Mouse (Mus musculus): ENCODE data around the gene Commd7. TPM values are rescaled to one million over a fixed set of nuclear protein-coding genes. Genes with fewer than 3 reads are reported as not detected.

The Commd7 gene
- polyA plus RNA-seq, 1 experiment from 2014 or later = 63.1 TPM

GRCm38 (mm10) chr2:153582876-153583585, 49.5 kb downstream of the Commd7 start:
- ATAC-seq (ENCODE audit: low FRiP score, low read depth) = no peak
- H3K9ac ChIP-seq (replicated peaks) = no peak overlapping the region
- H3K9me3 ChIP-seq = no peaks in the 10 kb centered on the region
- H3K27ac ChIP-seq (replicated peaks) = no peak overlapping the region
- WGBS = 60% methylated on average over 15 of the region's 15 CpGs
- no peak overlapping the region for H3K4me3 ChIP-seq
- H3K4me2 ChIP-seq (replicated peaks) = no peak overlapping the region
- peaks cover 15% of the 10 kb centered on the region for H3K4me1 ChIP-seq
- H3K27me3 ChIP-seq = 0 out of 2 replicates have a peak, but pooled peaks cover 13% of the 10 kb centered on the region
- H3K36me3 ChIP-seq = no peaks in the 10 kb centered on the region

GRCm38 (mm10) chr2:153581416-153581815, 51.2 kb downstream of the Commd7 start:
- 88% methylated on average over 7 of the region's 7 CpGs for WGBS
- H3K27ac ChIP-seq (replicated peaks) = no peak overlapping the region
- no peak overlapping the region for H3K9ac ChIP-seq (replicated peaks)
- peaks cover 13% of the 10 kb centered on the region for H3K4me1 ChIP-seq
- no peak for ATAC-seq (ENCODE audit: low FRiP score, low read depth)
- no peaks in the 10 kb centered on the region for H3K36me3 ChIP-seq
- no peak overlapping the region for H3K4me2 ChIP-seq (replicated peaks)
- H3K4me3 ChIP-seq = no peak overlapping the region
- H3K9me3 ChIP-seq = no peaks in the 10 kb centered on the region
- 0 out of 2 replicates have a peak, but pooled peaks cover 10% of the 10 kb centered on the region for H3K27me3 ChIP-seq

GRCm38 (mm10) chr2:153580458-153580985, 52.1 kb downstream of the Commd7 start:
- peaks cover 1% of the 10 kb centered on the region; the same call in 1 of the 2 replicates for H3K27me3 ChIP-seq
- peaks cover 11% of the 10 kb centered on the region for H3K4me1 ChIP-seq
- no peak overlapping the region for H3K4me2 ChIP-seq (replicated peaks)
- H3K36me3 ChIP-seq = no peaks in the 10 kb centered on the region
- no peak overlapping the region for H3K27ac ChIP-seq (replicated peaks)
- WGBS = 63% methylated on average over 4 of the region's 4 CpGs
- ATAC-seq (ENCODE audit: low FRiP score, low read depth) = no peak
- no peak overlapping the region for H3K4me3 ChIP-seq
- H3K9ac ChIP-seq (replicated peaks) = no peak overlapping the region
- H3K9me3 ChIP-seq = no peaks in the 10 kb centered on the region

- Histone ChIP-seq H3K4me3 (no peak overlapping the region), H3K4me1 (peaks cover 12% of the 10 kb centered on the region), H3K36me3 (no peaks in the 10 kb centered on the region), H3K27me3 (no peaks in the 10 kb centered on the region; the same call in 1 of the 2 replicates), H3K4me2 (replicated peaks) (no peak overlapping the region), H3K9me3 (no peaks in the 10 kb centered on the region), H3K9ac (replicated peaks) (no peak overlapping the region), H3K27ac (replicated peaks) (no peak overlapping the region)
- no peak for ATAC-seq (ENCODE audit: low FRiP score, low read depth)
- WGBS = 97% methylated on average over 3 of the region's 3 CpGs
These were observed 52.5 kb downstream of the Commd7 start for GRCm38 (mm10) chr2:153580042-153580441.

- Histone ChIP-seq H3K4me1 (peaks cover 3% of the 10 kb centered on the region; the same call in 1 of the 2 replicates), H3K4me2 (replicated peaks) (no peak overlapping the region), H3K36me3 (no peaks in the 10 kb centered on the region), H3K9me3 (no peaks in the 10 kb centered on the region), H3K9ac (replicated peaks) (no peak overlapping the region), H3K27me3 (no peaks in the 10 kb centered on the region; the same call in 1 of the 2 replicates), H3K4me3 (no peak overlapping the region), H3K27ac (replicated peaks) (no peak overlapping the region)
- ATAC-seq (ENCODE audit: low FRiP score, low read depth) = no peak
- 57% methylated on average over 4 of the region's 4 CpGs for WGBS
These were observed 55.5 kb downstream of the Commd7 start for GRCm38 (mm10) chr2:153577122-153577521.

GRCm38 (mm10) chr2:153576150-153576549, 56.4 kb downstream of the Commd7 start:
- no peaks in the 10 kb centered on the region for H3K9me3 ChIP-seq
- WGBS = 77% methylated on average over 3 of the region's 3 CpGs
- H3K4me1 ChIP-seq = peaks cover 3% of the 10 kb centered on the region; the same call in 1 of the 2 replicates
- no peak overlapping the region for H3K4me2 ChIP-seq (replicated peaks)
- ATAC-seq (ENCODE audit: low FRiP score, low read depth) = no peak
- H3K4me3 ChIP-seq = no peak overlapping the region
- H3K27me3 ChIP-seq = no peaks in the 10 kb centered on the region; the same call in 1 of the 2 replicates
- no peak overlapping the region for H3K9ac ChIP-seq (replicated peaks)
- H3K27ac ChIP-seq (replicated peaks) = no peak overlapping the region
- H3K36me3 ChIP-seq = no peaks in the 10 kb centered on the region

- Histone ChIP-seq H3K27me3 (no peaks in the 10 kb centered on the region; the same call in 1 of the 2 replicates), H3K4me3 (no peak overlapping the region), H3K9me3 (no peaks in the 10 kb centered on the region), H3K27ac (replicated peaks) (no peak overlapping the region), H3K4me1 (peaks cover 3% of the 10 kb centered on the region; the same call in 1 of the 2 replicates), H3K9ac (replicated peaks) (no peak overlapping the region), H3K4me2 (replicated peaks) (no peak overlapping the region), H3K36me3 (no peaks in the 10 kb centered on the region)
- ATAC-seq (ENCODE audit: low FRiP score, low read depth) = no peak
- WGBS = 52% methylated on average over 6 of the region's 6 CpGs
These were observed 57.0 kb downstream of the Commd7 start for GRCm38 (mm10) chr2:153575554-153575953.

GRCm38 (mm10) chr2:153573101-153573500, 59.5 kb downstream of the Commd7 start:
- H3K4me3 ChIP-seq = no peak overlapping the region
- peaks cover 3% of the 10 kb centered on the region; the same call in 1 of the 2 replicates for H3K4me1 ChIP-seq
- H3K4me2 ChIP-seq (replicated peaks) = no peak overlapping the region
- no peaks in the 10 kb centered on the region for H3K9me3 ChIP-seq
- no peak overlapping the region for H3K9ac ChIP-seq (replicated peaks)
- no peaks in the 10 kb centered on the region; the same call in 1 of the 2 replicates for H3K27me3 ChIP-seq
- 89% methylated on average over 9 of the region's 9 CpGs for WGBS
- no peaks in the 10 kb centered on the region for H3K36me3 ChIP-seq
- no peak for ATAC-seq (ENCODE audit: low FRiP score, low read depth)
- H3K27ac ChIP-seq (replicated peaks) = no peak overlapping the region

GRCm38 (mm10) chr2:153568541-153568940, 64.0 kb downstream of the Commd7 start:
- H3K36me3 ChIP-seq = no peaks in the 10 kb centered on the region
- 96% methylated on average over 6 of the region's 6 CpGs for WGBS
- H3K4me3 ChIP-seq = no peak overlapping the region
- H3K4me2 ChIP-seq (replicated peaks) = no peak overlapping the region
- H3K9ac ChIP-seq (replicated peaks) = 0 out of 2 replicates have a peak overlapping the region, but pooled peaks have one; percentile 11
- no peaks in the 10 kb centered on the region for H3K9me3 ChIP-seq
- H3K4me1 ChIP-seq = no peaks in the 10 kb centered on the region
- no peaks in the 10 kb centered on the region for H3K27me3 ChIP-seq
- no peak for ATAC-seq (ENCODE audit: low FRiP score, low read depth)
- no peak overlapping the region for H3K27ac ChIP-seq (replicated peaks)

GRCm38 (mm10) chr2:153568013-153568412, 64.6 kb downstream of the Commd7 start:
- Histone ChIP-seq H3K36me3 (no peaks in the 10 kb centered on the region), H3K27me3 (no peaks in the 10 kb centered on the region), H3K9ac (replicated peaks) (no peak overlapping the region), H3K27ac (replicated peaks) (no peak overlapping the region), H3K4me1 (no peaks in the 10 kb centered on the region), H3K4me2 (replicated peaks) (no peak overlapping the region), H3K4me3 (no peak overlapping the region), H3K9me3 (no peaks in the 10 kb centered on the region)
- WGBS = 80% methylated on average over 4 of the region's 4 CpGs
- ATAC-seq (ENCODE audit: low FRiP score, low read depth) = no peak

All from midbrain, embryonic 12.5 days (tissue).